Mouse (Mus musculus) T-helper 17 cell (primary cell): ENCODE measurements around the gene Lpin1.

Experiments used
- in situ Hi-C, 2 experiments: fragments of 300-600 bp; cut with MboI, MseI; formaldehyde crosslinking; loops; 1 replicate in 1 of 2; 2 replicates in 1 of 2; pipeline ENCODE4 v1.15.1; 2025; ENCODE audit warnings: high pct_unique_total_duplicates in 2 of 2

Gene Lpin1

DNA sequence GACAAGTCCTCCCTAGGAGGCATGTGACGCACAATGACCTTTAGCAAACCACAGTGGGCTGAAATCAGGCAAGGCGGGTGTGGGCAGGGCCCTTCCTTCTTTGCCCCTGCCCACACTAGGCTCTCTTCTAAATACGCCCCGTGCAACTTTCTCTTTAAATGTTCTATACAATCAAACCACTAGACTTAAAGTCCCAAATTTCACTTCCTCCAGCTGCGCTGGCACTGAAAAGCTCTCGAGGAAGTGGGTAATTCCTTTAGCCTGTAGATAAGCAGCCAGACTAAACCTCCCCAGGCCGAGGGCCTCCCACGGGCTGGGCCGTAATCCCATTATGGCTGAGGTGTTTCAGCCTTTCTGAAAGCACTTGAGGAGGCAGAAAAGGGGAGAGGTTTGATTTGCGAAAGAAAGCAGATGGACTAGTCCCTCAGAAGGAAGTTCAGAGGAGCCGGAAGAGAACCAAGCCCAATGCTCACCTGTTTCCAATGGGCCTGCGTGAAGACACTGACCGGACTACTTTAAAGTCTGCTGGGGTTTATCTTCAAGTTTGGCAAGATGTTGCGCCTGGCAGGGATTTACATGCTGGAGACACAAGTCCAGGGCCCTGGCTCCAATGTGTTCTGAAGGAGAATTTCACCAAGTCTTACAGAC is 26.6 kb downstream of the Lpin1 start:
- in situ Hi-C loops, result loop anchor here in 1 of 2 experiments (5.0 to 25.0 kb wide), 2 partner anchors 428 to 773 kb away; partner anchors contain the start of genes 2410004P03Rik and Pqlc3

DNA sequence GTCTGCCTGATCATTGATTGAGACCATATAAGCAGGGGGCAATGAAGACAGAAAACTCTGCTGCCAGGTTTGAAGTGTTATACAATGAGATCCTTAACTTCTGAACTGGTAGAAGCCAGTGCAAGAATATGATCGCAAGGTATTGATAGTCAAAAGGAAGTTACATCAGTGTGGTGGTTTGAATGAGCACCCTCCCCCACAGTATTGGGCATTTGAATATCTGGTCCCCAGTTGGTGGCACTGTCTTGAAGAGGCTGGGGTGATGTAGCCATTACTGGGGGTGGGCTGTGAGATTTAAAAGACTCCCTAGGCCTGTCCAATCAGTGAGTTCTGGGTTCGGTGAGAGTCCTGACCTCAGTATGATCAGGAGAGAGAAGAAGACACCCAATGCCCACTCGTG is 27.5 kb downstream of the Lpin1 start:
- in situ Hi-C loops, result loop anchor here in 1 of 2 experiments (5.0 to 25.0 kb wide), 2 partner anchors 429 to 774 kb away; partner anchors contain the start of genes 2410004P03Rik and Pqlc3

DNA sequence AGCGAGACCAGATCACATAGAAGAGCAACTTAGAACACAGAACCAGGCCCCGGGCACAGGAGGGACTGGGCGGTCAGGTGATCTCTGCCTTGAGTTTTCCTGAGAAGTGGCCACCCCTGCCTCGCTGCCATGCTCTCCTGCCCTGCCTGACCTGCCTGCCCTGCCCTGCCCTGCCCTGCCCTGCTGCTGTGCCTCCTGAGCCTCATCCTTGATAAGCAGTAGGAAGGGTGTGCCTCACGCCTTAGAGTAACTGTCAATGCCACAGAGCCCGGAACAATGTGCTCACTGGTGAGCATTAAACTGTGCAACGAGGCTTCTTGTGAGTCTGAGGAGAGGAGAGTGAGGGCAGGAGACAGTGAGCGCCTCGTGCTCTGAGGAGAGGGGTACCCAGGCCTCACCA is 30.5 kb downstream of the Lpin1 start:
- in situ Hi-C loops, result loop anchor here in 1 of 2 experiments (5.0 to 25.0 kb wide), 2 partner anchors 432 to 777 kb away; partner anchors contain the start of genes 2410004P03Rik and Pqlc3

DNA sequence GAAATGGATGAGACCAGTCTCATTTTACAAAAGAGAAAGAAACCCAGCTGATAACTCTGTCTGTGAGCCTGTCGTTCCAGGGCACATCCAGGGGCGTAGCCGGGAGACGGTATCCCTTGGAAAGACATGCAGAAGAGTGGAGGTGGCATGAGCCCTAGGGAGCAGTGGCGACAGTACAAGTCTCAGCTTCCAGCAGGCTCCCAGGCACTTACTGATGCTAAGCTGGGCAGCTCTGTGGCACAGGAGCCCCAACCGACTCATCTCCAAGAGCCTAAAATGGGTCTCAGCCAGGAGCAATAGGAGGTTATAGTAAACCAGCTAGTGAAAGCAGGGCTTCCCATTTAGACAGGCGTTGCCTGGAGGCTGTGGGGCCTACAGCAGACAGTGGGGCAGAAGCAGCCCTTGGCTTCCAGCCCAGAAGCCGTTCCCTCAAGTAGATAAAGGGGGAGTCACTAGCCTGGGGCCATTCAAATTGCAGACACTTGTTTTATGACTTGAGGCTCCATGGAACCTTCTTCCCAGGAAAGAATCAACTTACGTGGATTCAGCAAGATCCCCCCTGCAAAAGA is 33.0 kb downstream of the Lpin1 start:
- in situ Hi-C loops, result loop anchor here (10.0 to 25.0 kb wide), 2 partner anchors 435 to 1803 kb away; partner anchors contain the start of genes 2410004P03Rik (in 1 of the 2) and Pqlc3 (in 1 of the 2)

DNA sequence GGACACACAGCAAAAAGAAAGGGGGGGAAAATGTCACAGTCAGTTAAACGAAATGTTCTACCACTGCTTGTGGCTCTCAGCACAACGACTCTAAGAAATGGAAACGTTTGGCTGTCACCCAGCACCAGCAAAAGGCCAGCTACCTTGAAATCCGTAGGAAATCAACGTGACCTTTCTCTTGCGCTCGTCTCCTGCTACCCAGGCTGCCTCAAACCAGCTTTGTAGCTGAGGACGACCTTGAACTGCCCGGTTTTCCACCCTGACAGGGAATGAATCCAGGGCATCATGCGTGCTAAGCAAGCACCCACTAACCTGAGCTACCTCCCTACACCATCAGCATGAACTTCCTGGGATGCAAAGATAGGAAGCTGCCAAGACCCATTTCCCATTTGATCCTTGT is 39.5 kb downstream of the Lpin1 start:
- in situ Hi-C loops, result loop anchor here in 1 of 2 experiments (10.0 kb wide), 1 partner anchor 1796 kb away; no protein-coding TSS in a partner anchor

DNA sequence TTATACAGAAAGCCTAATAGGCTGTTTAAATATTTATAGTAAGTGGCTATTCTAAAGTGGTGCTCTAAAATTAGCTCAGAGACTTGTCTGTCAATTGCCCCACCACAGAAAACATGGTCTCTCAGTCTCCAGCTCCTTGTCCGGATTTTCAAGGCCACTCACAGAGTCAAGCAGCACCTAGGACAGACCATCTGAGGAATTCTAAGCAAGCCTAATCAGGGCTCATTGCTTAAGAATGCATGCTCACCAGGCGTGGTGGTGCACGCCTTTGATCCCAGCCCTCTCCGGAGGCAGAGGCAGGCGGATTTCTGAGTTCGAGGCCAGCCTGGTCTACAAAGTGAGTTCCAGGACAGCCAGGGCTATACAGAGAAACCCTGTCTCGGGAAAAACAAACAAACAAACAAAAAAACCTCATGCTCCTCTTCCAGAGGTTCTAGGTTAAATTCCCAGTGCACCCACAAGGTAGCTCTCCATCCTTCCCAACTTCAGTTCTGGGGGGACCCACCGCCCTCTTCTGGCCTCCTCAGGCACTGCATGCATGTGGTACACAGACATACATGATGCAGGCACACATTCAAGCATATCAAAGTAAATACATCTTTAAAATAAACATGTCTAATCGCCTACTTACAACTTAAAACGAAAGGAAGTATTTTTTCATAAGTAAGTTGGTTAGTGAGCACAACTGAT is 40.2 kb downstream of the Lpin1 start:
- in situ Hi-C loops, result loop anchor here in 1 of 2 experiments (10.0 kb wide), 1 partner anchor 1796 kb away; no protein-coding TSS in a partner anchor

DNA sequence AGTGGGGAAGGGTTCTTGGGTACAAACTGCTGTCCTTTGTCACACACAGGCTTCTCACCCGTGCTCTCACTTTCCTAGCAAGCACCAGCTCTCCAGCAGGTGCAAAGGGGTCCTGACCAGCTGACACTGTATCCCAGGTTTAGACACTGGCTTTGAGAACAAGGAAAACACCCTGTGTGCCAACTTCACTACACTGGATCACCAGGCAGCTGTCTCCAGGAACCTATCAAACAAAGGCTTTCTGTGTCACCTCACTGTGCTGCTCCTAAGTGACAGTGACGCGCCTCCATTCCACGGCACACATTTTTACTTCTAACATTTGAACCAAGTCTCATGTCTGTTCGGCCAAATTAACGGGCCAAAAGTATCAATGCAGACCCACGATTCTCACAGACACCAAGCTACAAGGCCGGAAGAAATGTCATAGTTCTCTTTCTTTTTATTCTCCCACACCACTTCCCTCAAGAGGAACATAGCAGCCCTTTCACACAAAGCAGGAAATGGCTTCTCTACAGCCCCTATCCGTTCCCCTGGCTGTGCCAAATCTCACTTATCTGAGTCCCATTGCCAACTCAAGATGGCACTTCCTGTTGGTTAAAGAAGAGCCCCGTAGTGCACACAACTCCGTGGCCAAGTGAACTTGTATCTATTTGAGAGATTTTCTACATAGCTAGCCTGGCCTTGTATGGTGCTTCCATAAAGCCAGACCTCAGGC is 41.7 kb downstream of the Lpin1 start:
- in situ Hi-C loops, result loop anchor here (5.0 to 10.0 kb wide), 3 partner anchors 63 to 226 kb away; no protein-coding TSS in a partner anchor

DNA sequence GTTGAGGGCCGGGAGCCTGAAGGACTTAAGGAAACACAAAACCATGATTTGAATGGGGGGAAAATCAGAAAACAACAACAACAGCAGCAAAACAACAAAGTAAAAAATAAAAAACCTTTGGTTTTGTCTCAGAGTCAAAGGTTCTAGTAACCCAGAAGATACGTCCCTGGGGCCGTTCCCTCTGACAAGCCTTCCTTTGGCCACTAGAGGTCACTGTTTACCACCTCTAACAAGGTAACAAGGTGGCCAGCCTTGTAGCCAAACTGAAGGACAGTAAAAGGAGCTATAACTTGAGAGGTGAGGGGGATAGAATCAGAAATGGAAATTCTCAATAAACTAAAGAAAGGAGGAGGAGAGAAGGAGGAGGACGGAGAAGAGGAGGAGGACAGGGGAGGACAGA is 42.3 kb downstream of the Lpin1 start:
- in situ Hi-C loops, result loop anchor here (5.0 to 10.0 kb wide), 3 partner anchors 64 to 226 kb away; no protein-coding TSS in a partner anchor

DNA sequence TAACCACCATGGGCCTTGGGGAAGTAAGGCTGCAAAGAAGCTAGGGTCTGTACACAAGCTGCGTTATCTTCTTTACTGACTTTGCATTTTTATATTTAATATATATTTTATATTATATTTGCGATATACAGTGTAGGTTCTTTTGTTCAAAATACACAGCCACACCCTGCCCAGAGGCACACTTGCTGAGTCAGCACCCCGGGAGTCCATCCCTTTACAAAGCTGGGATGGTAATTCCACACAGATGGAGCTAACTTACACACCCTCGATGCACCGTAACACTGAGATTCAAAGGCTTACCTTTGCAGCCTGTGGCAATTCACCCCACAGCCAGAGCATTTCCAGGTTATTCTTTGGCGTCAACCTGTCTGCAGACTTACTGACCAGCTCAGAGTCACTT is 42.7 kb downstream of the Lpin1 start:
- in situ Hi-C loops, result loop anchor here (5.0 to 10.0 kb wide), 3 partner anchors 64 to 227 kb away; no protein-coding TSS in a partner anchor

DNA sequence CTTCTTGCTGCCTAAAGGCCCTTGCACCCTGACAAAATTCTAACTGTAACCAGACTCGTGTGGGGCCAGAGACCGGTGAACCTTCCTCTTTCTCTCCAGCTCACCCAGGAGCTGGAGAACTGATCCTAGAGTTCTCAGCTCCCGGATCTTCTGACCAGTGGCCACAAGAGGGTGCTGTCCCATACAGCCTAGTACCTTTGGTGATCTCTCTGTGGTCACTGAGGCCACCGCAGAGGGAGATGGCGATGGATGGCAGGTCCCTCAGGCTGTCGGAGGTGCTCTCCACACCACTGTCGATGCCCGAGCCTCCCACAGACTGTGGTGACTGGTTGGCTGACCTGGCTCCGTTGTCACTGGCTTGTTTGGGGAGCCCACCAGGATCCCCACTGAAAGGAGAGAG is 47.3 kb downstream of the Lpin1 start:
- in situ Hi-C loops, result loop anchor here in 1 of 2 experiments (10.0 kb wide), 1 partner anchor 231 kb away; no protein-coding TSS in a partner anchor

DNA sequence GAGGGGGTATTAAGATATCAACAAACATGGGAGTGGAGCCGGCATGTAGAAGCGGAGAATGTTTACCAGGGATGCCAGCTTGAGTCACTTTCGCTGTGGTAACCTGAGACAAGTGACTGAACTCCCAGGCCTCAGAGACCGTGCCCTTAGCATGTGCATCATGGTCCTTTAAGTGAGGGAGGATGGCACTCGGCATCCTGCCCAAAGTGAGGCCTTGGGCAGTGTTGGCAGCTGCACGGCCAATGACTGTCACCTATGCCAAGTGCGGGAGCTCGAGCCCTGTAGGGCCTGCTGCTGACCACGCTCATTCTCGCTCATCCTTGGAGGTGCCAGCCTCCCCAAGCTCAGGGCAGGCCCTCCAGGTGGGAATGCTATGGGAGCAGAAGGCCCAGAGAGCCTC is 48.1 kb downstream of the Lpin1 start:
- in situ Hi-C loops, result loop anchor here in 1 of 2 experiments (10.0 kb wide), 1 partner anchor 232 kb away; no protein-coding TSS in a partner anchor

DNA sequence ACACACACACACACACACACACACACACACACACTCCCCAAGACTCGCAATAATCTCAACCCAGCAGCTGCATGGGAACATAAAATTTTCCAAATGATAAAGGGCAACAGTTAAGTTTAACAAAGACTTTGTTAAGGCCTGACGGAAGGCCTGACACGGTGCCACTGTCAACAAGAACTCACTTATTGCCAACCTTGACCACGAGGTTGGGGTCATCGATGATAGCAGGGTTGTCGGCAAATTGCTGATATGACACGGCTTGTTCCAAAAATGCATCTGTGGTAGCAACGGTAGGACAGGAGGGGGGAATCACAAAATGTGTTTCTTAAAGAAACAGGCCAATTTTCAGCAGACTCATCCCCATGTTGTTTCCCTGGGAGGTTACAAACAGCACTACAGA is 48.6 kb downstream of the Lpin1 start:
- in situ Hi-C loops, result loop anchor here in 1 of 2 experiments (10.0 kb wide), 1 partner anchor 233 kb away; no protein-coding TSS in a partner anchor

DNA sequence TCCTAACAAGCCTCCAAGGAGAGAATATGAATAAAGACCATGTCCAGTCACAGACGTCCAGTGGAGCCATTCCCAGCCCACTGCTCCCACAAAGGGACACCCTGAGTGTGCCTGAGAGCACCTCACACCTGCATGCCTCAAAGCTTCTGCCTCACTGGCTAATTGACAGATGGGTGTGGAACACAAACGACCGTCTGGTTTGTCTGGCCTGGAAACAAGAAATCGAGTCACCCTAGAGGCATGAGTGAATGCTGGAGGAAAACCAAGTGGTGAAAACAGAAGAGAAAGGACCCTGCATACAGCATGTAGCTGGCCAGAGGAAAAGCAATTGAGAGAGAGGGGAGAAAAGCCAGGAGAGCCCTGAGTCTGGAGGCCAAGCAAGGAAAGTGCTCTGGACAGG is 53.5 kb downstream of the Lpin1 start:
- in situ Hi-C loops, result no loop called here

DNA sequence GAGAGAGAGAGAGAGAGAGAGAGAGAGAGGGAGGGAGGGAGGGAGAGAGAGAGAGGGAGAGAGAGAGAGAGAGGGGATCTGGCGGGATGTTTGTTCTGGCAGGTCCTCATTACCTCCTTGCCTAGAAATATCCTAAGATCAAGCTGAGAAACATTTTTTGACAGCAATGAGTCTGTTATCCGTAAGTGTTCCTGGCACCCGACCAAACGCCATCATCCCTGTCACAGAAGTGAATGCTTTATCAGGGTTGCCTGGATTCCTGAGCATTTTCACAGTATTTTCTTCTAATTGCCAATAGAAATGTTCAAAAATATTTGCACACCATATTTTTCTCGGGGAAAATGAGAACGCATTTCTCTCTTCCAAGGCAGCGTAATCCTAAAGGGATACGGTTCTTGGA is 56.6 kb downstream of the Lpin1 start:
- in situ Hi-C loops, result no loop called here

DNA sequence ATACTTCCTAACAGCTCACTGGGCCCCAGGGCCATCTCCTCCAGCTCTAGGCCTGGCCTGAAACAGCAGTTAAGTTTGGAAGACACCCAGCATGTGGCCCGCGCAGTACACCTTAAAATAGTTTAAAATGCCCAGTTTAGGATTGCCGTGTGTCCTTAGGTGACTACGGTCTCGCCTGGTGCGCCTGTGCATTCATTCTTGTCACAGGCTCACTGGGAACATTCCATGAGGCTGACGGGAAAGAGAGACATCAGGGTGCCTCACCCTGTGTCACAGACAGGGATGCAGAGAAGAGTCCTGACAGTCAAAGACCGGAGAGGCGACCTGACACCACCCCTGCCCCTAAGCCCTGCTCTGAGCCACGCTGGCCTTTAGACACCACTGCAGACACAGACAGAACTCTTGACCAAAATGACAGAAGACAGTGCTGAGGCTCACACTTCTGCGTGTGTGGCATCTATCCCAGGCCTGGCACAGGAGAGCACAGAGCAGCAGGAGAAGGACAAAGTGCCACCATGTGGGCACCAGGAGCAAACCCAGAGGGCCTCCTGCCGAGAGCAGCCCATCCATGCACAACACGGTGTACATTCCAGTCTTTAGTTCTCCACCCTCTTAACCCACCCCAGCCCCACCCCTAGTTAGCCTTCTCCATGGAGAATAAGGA is 58.5 kb downstream of the Lpin1 start:
- in situ Hi-C loops, result no loop called here

DNA sequence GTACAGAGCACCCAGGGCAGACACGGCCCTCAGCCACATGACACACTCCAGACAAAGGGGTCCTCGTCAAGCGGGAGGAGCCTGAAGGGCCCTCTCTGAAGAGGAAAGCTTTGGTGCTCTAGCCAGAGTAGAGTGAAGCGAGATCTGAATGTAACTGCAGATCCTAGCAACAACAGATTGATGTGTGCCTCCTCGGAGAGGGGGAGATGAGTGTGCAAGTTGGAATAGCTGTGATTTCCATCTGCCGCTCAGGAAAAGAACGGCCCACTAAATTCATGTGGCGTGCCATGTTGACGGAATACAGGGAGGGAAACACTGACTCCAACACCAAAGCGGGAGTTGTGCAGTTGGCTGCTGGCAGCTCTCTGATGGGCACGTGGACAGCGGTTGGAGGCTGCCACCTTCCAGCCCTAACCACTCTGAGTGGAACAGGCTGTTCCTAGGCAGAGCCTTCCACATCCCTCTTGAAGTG is 59.7 kb downstream of the Lpin1 start:
- in situ Hi-C loops, result no loop called here

DNA sequence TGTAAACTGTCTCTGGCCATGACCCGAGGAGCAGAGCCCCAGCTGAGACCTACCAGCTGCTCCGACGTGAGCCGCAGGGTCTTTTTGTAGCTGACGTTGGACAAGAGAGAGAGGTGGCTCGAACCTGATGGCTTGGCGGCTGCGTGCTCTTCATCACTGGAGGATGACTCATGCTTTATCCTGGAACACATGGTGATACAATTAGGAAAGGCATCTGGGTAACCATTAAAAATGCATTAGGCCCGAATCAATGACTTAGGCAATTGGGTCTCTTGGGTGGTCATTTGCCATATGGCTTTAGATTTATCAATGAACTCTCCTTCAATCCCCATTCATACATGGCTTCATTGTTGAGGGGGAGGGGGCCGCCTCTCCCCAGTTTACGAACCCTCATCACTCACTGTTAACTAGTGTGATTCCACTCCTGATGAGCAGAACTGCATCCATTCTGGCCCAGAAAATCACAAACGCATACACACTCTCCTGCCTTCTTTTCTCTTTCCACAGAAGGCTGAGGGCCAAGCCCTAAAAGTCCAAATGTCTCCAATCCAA is 61.9 kb downstream of the Lpin1 start:
- in situ Hi-C loops, result no loop called here

DNA sequence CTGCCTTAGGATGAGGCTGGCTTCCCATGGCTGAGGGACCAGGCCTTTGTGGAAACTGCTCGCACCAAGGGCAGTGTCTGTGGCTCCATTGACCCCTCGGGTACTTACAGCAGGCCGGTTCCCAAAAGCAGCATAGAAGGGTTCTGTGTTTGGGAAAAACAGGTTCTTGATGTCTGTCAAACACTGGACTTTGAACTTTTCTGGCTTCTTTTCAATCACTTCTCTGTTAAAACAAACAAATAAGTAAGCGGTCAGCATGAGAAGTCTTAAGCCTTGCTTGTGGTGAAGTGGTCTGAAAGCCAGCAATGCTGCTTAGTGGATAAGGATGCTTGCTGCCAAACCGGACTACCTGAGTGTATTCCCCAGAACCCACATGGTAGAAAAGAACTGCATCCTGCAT is 69.2 kb downstream of the Lpin1 start:
- in situ Hi-C loops, result no loop called here

DNA sequence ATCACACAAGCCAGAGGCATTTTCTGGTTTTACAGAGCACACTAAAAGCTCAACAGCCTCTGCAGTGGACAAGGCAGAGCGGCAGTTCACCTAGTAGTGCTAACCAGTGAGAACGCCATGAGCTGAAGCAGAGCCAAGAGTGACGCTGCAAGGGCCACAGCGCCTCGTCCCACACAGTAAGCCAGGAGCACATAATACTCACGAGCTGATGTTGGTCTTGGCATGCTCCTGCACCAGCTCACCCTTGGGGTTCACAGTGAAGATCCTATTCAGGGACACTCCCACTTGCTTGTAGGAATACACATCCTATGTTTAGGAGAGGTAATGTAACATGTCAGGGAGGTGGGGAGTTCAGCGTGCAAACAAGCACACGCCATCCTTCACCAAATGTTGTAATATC is 70.1 kb downstream of the Lpin1 start:
- in situ Hi-C loops, result no loop called here
